Mouse (Mus musculus) midbrain, embryonic 16.5 days (tissue): ENCODE data around the gene Cnppd1. TPM values are rescaled to one million over a fixed set of nuclear protein-coding genes. Genes with fewer than 3 reads are reported as not detected.

Experiments
- ATAC-seq: fragments of 200-750 bp; cut with Nextera tagmentation; 2 replicates; pipeline ENCODE4 v1.8.0; 2017; ENCODE audit warnings: moderate TSS enrichment
- H3K27ac ChIP-seq: fragments of 300-500 bp; sonication (generic); 2 replicates; pipeline ENCODE4 v1.5.1; 2014; ENCODE audit warnings: mild to moderate bottlenecking, low read length, mixed read lengths
- H3K27me3 ChIP-seq: fragments of 300-500 bp; sonication (generic); 2 replicates; pipeline ENCODE4 v1.6.1; 2014; ENCODE audit warnings: low read depth, low read length, mixed read lengths; ENCODE audit not compliant: control insufficient read depth, insufficient read depth
- H3K36me3 ChIP-seq: fragments of 300-500 bp; sonication (generic); 2 replicates; pipeline ENCODE4 v1.6.1; 2014; ENCODE audit warnings: mild to moderate bottlenecking, low read length, moderate library complexity, mixed read lengths; ENCODE audit not compliant: control insufficient read depth, insufficient read depth
- H3K4me1 ChIP-seq: fragments of 300-500 bp; sonication (generic); 2 replicates; pipeline ENCODE4 v1.6.1; 2014; ENCODE audit warnings: mild to moderate bottlenecking, low read length, mixed read lengths; ENCODE audit not compliant: control insufficient read depth, insufficient read depth
- H3K4me2 ChIP-seq: fragments of 300-500 bp; sonication (generic); 2 replicates; pipeline ENCODE4 v1.6.1; 2014; ENCODE audit warnings: mild to moderate bottlenecking, low read length, mixed read lengths
- H3K4me3 ChIP-seq: fragments of 300-500 bp; sonication (generic); 2 replicates; pipeline ENCODE4 v1.5.1; 2014; ENCODE audit warnings: low read depth, mild to moderate bottlenecking, low read length, moderate library complexity, mixed read lengths
- H3K9ac ChIP-seq: fragments of 300-500 bp; sonication (generic); 2 replicates; pipeline ENCODE4 v1.6.1; 2014; ENCODE audit warnings: low read depth, low read length, mixed read lengths
- H3K9me3 ChIP-seq: fragments of 300-500 bp; sonication (generic); replicated peaks from 2 replicates; pipeline ENCODE4 v1.6.1; 2014; ENCODE audit warnings: mild to moderate bottlenecking, low read length, mixed read lengths; ENCODE audit not compliant: control insufficient read depth, poor library complexity, severe bottlenecking
- WGBS: fragments of 180-500 bp; shearing (Covaris S2); extraction: QIAGEN DNeasy Blood & Tissue Kit; methylation state at CpG from one replicate; pipeline ENCODE4 v1.1.7; 2014; 5-methylcytosine and 5-hydroxymethylcytosine counted together
- polyA plus RNA-seq: library from polyadenylated mRNA; unstranded; fragments of >200 nt; fragmentation: Nextera tagmentation; extraction: Ambion mirVana; gene quantifications from 2 replicates; pipeline ENCODE4 v1.2.1, GENCODE M21; 2015

Cnppd1 gene
- polyA plus RNA-seq, 1 experiment from 2014 or later = 54.0 TPM

DNA sequence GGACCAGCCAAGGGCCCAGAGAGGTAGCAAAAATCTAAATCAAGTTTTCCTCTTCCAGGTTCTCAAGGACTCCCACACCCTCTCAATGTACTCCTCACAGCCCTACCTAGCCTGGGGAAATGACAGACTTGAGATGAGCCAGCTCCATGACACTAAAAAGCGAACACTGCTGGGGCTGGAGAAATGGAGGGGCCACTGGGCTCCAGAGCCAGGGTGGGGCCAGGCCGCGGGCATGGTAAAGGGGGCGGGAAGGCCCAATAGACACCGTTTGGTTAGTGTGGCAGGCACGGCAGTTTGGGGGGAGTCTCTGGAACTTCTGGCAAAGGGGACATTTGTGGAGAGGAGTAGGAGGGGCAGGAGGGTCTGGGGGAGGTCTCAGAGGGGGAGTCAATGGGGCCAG is 6.2 kb downstream of the Cnppd1 start:
- no peaks in the 10 kb centered on the region for H3K27me3 ChIP-seq
- H3K27ac ChIP-seq = no peak overlapping the region
- 86% methylated on average over 6 of the region's 6 CpGs for WGBS
- H3K4me3 ChIP-seq = no peak overlapping the region
- peaks cover 13% of the 10 kb centered on the region for H3K4me1 ChIP-seq
- H3K9ac ChIP-seq = no peak overlapping the region
- no peak for ATAC-seq
- H3K4me2 ChIP-seq = no peak overlapping the region
- no peaks in the 10 kb centered on the region for H3K9me3 ChIP-seq
- peaks cover 26% of the 10 kb centered on the region for H3K36me3 ChIP-seq

DNA sequence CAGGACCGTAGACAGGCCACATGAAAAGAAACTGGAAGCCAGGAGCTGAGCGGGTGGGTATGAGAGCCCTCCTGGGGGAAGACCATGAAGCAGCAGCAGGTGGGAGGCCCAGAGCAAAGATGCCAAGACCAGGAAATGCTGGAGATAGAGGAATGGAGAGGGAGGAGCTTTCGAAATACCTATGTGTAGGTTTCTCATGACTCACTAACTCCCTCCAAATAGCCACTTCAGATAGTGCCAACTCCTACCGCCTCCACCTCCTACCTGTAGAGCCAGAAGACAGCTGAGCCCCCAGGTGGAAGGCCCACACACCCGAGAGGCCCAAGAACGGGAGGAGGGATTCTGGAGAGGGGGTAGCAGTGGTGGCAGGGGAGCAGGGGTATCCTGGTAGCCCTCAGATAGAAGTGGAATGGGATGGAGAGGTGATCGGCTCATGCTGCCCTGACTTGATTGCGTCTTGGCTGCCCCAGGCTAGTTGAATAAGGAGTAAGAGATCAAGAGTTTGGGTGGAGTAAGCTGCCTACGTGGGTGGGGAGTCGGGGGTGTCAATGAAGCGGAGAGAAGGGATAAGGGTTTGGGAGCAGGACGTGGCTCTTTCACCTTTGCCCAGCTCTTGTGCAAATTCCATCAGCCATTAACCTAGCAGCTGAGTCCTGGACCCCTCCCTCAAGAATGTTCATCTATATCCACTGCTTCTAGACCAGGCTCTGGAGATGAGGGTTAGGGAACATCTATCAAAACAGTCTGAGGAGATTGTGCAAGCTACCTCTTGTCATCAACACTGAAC is 8.9 kb downstream of the Cnppd1 start, which contains the start of gene Slc23a3:
Gene Slc23a3, minus strand, starts transcription at position 470 of the 787 bp plus-strand sequence.
- H3K27ac ChIP-seq = no peak within 1 kb of the TSS
- H3K4me3 ChIP-seq = no peak within 1 kb of the TSS
- no peak within 1 kb of the TSS for H3K4me2 ChIP-seq
- H3K9ac ChIP-seq = no peak within 1 kb of the TSS
- H3K36me3 ChIP-seq = peaks cover 21% of the 10 kb centered on the region
- no peaks in the 10 kb centered on the region for H3K4me1 ChIP-seq
- H3K27me3 ChIP-seq = no peaks in the 10 kb centered on the region
- ATAC-seq = no peak
- no peaks in the 10 kb centered on the region for H3K9me3 ChIP-seq
- WGBS = 68% methylated on average over 12 of the region's 12 CpGs

DNA sequence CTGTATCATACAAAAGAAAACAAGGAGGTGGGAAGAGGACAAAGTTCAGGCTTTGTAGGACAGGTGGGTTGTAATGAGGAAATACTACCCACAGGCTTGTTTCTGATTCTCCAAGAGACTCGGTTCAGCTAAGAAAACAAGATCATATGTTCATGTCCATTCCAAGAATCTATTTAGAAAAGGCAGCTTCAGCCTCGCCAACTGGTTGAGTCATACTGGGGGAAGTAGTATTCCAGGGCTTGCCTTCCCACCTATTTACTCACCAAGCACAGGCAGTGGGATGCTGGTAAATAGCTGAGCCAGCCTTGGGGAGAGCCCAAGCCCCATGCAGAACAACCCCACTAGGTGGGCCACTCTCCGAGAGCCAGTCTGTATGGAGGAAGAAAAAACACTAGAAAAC is 13.9 kb downstream of the Cnppd1 start:
- no peak for ATAC-seq
- Histone ChIP-seq H3K4me1 (peaks cover 4% of the 10 kb centered on the region; the same call in 1 of the 2 replicates), H3K27ac (no peak overlapping the region), H3K9me3 (no peaks in the 10 kb centered on the region), H3K4me3 (no peak overlapping the region), H3K4me2 (no peak overlapping the region), H3K27me3 (no peaks in the 10 kb centered on the region), H3K9ac (no peak overlapping the region), H3K36me3 (no peaks in the 10 kb centered on the region)
- WGBS = 86% methylated on average over 3 of the region's 3 CpGs

DNA sequence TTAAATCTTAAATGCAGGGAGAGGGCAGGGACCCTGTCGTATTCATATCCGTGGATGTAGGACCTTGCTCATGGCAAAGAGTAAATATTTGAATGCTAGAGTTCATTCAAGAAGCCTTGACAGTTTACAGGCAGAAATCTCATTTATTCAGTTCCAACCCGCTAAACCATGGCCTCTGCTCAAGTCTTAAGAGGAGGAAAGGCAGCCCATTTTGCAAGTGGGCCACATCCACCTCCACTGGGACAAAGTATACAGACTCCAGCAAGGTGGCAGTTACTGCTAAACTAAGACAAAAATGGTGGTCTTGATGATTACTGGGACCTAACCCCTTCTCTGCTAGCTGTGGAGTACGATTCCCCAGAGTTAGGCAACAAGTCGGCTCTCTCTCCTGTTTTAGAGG is 17.1 kb downstream of the Cnppd1 start:
- 35% methylated on average over 5 of the region's 5 CpGs for WGBS
- peak; percentile 12; the same call in 1 of the 2 replicates for ATAC-seq
- peak overlapping the region; percentile 82 for H3K9ac ChIP-seq
- H3K4me2 ChIP-seq = peak overlapping the region; percentile 71
- no peaks in the 10 kb centered on the region for H3K9me3 ChIP-seq
- peaks cover 4% of the 10 kb centered on the region; the same call in 1 of the 2 replicates for H3K4me1 ChIP-seq
- peak overlapping the region; percentile 75 for H3K4me3 ChIP-seq
- H3K27ac ChIP-seq = peak overlapping the region; percentile 93
- H3K36me3 ChIP-seq = no peaks in the 10 kb centered on the region
- H3K27me3 ChIP-seq = no peaks in the 10 kb centered on the region

GRCm38 (mm10) chr1:75124346-75125321 is 17.9 kb downstream of the Cnppd1 start, which contains the start of gene Nhej1:
Gene Nhej1 (minus strand): TSS chr1:75125200.
- peak; percentile 94 for ATAC-seq
- Histone ChIP-seq H3K27ac (peak within 1 kb of the TSS; percentile 93), H3K36me3 (no peaks in the 10 kb centered on the region), H3K9me3 (no peaks in the 10 kb centered on the region), H3K4me1 (peaks cover 4% of the 10 kb centered on the region; the same call in 1 of the 2 replicates), H3K4me3 (peak within 1 kb of the TSS; percentile 75), H3K9ac (peak within 1 kb of the TSS; percentile 82), H3K27me3 (no peaks in the 10 kb centered on the region), H3K4me2 (peak within 1 kb of the TSS; percentile 71)
- 1% methylated on average over 56 of the region's 56 CpGs for WGBS

- no peak for ATAC-seq
- Histone ChIP-seq H3K4me3 (no peak overlapping the region), H3K4me2 (no peak overlapping the region), H3K27ac (no peak overlapping the region), H3K4me1 (peaks cover 4% of the 10 kb centered on the region; the same call in 1 of the 2 replicates), H3K27me3 (no peaks in the 10 kb centered on the region), H3K36me3 (no peaks in the 10 kb centered on the region), H3K9ac (no peak overlapping the region), H3K9me3 (no peaks in the 10 kb centered on the region)
- 78% methylated on average over 3 of the region's 3 CpGs for WGBS
Measured at GRCm38 (mm10) chr1:75122211-75122610, 20.3 kb downstream of the Cnppd1 start.

Other genes starting within 250 kb of the Cnppd1 start
- gene Cryba2, start 249.6 kb downstream of the Cnppd1 start, polyA plus RNA-seq = 0.45 and 0.51 TPM in 2 replicates
- 1.3 and 1.4 TPM in 2 replicates for gene Cfap65, start 207.1 kb downstream of the Cnppd1 start, polyA plus RNA-seq
- 0.16 and 0.32 TPM in 2 replicates for gene Ihh, start 191.0 kb downstream of the Cnppd1 start, polyA plus RNA-seq
- 5.1 and 5.2 TPM in 2 replicates for gene Nhej1, start 17.5 kb downstream of the Cnppd1 start, polyA plus RNA-seq
- gene Slc23a3, start 8.8 kb downstream of the Cnppd1 start, polyA plus RNA-seq = not detected in 2 replicates
- gene Retreg2, start 67 bp upstream of the Cnppd1 start, polyA plus RNA-seq = 134 and 138 TPM in 2 replicates
- 38.2 and 41.8 TPM in 2 replicates for gene Zfand2b, start 25.9 kb upstream of the Cnppd1 start, polyA plus RNA-seq
- gene Abcb6, start 37.7 kb upstream of the Cnppd1 start, polyA plus RNA-seq = 57.1 and 57.7 TPM in 2 replicates
- 27.2 and 29.5 TPM in 2 replicates for gene Ankzf1, start 49.4 kb upstream of the Cnppd1 start, polyA plus RNA-seq
- gene Atg9a, start 49.5 kb upstream of the Cnppd1 start, polyA plus RNA-seq = 59.0 and 60.8 TPM in 2 replicates
- 23.0 and 25.4 TPM in 2 replicates for gene Glb1l, start 68.1 kb upstream of the Cnppd1 start, polyA plus RNA-seq
- 147 and 154 TPM in 2 replicates for gene Stk16, start 68.1 kb upstream of the Cnppd1 start, polyA plus RNA-seq
- 11.2 and 22.2 TPM in 2 replicates for gene Tuba4a, start 77.2 kb upstream of the Cnppd1 start, polyA plus RNA-seq
- gene A630095N17Rik, start 89.4 kb upstream of the Cnppd1 start, polyA plus RNA-seq = not detected in 2 replicates
- gene Dnajb2, start 93.7 kb upstream of the Cnppd1 start, polyA plus RNA-seq = 79.4 and 84.3 TPM in 2 replicates
- gene Ptprn, start 121.8 kb upstream of the Cnppd1 start, polyA plus RNA-seq = 26.3 and 33.4 TPM in 2 replicates
- 209 and 241 TPM in 2 replicates for gene Resp18, start 135.7 kb upstream of the Cnppd1 start, polyA plus RNA-seq
- gene Dnpep, start 175.3 kb upstream of the Cnppd1 start, polyA plus RNA-seq = 136 and 145 TPM in 2 replicates
- gene Des, start 217.6 kb upstream of the Cnppd1 start, polyA plus RNA-seq = 1.2 and 1.7 TPM in 2 replicates
- gene Speg, start 232.6 kb upstream of the Cnppd1 start, polyA plus RNA-seq = 17.7 and 20.8 TPM in 2 replicates